23 mouse cellular contexts compared by ENCODE assay signal in the genomic region with DNA sequence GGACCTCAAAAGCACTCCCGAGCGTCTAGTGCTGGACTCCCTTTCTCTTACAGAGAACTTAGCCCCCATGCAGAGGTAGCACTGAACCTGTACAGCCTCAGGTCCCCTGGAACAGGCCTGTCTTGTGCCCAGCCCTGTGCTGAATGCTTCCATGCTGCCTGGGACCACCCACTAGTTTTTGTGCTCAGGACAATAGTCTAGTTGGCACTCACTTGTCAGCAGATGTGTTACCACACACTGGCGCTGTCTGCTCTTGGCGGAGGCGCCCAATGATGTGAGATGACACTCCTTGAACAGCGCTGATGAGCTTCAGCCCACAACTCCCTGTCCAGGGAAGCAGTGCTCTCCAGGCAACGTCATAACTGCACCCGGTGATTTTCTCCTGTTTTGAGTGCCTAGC.
DNase-seq lines count a peak whose midpoint lies in the region; ATAC-seq and TF ChIP-seq lines count a peak whose summit lies in the region.
"Had no signal": no experiment of that assay in that cellular context is flagged by ENCODE, and none has a peak within 500 bp of the region (broad histone marks: within the 10 kb centered on the region; RNA-seq: fewer than 3 reads in every experiment).

No protein-coding gene starts in this region.

- no peak overlapping the region for H3K9ac ChIP-seq in heart, embryonic 13.5 days
- H3K9ac ChIP-seq in heart, embryonic 11.5 days (ENCODE audit: low read depth, low read length): no peak overlapping the region
- H3K9ac ChIP-seq in neural tube, embryonic 13.5 days: no peak overlapping the region
- H3K9ac ChIP-seq: embryonic facial prominence, embryonic 15.5 days; intestine, embryonic 15.5 days; limb, embryonic 12.5 days; liver, embryonic 12.5 days; lung, embryonic 15.5 days; stomach, embryonic 15.5 days had no signal

- peaks cover 36% of the 10 kb centered on the region for H3K36me3 ChIP-seq in heart, embryonic 13.5 days
- 0 out of 2 replicates have a peak, but pooled peaks cover 4% of the 10 kb centered on the region for H3K36me3 ChIP-seq in heart, embryonic 11.5 days (ENCODE audit: control insufficient read depth, insufficient read depth, low read length)
- peaks cover 31% of the 10 kb centered on the region for H3K36me3 ChIP-seq in neural tube, embryonic 13.5 days

- no peaks in the 10 kb centered on the region for H3K27me3 ChIP-seq in heart, embryonic 13.5 days (replicated peaks)
- no peaks in the 10 kb centered on the region for H3K27me3 ChIP-seq in heart, embryonic 11.5 days (ENCODE audit: control insufficient read depth, insufficient read depth, low read length)
- H3K27me3 ChIP-seq in neural tube, embryonic 13.5 days: no peaks in the 10 kb centered on the region
- H3K27me3 ChIP-seq: CH12.LX; embryonic facial prominence, embryonic 15.5 days; intestine, embryonic 15.5 days; limb, embryonic 12.5 days; liver, embryonic 12.5 days; lung, embryonic 15.5 days; megakaryocyte, embryonic 14.5 days; stomach, embryonic 15.5 days had no signal

- WGBS in heart, embryonic 13.5 days: 60% methylated on average over 8 of the region's 8 CpGs
- 72% methylated on average over 8 of the region's 8 CpGs for WGBS in heart, embryonic 11.5 days (ENCODE audit: insufficient replicate concordance)
- WGBS in neural tube, embryonic 13.5 days: 76% methylated on average over 8 of the region's 8 CpGs

- H3K4me3 ChIP-seq in heart, embryonic 13.5 days: no peak overlapping the region
- no peak overlapping the region for H3K4me3 ChIP-seq in heart, embryonic 11.5 days (ENCODE audit: low read depth, low read length)
- H3K4me3 ChIP-seq in layer of hippocampus, adult 2 months: no peak overlapping the region
- H3K4me3 ChIP-seq in neural tube, embryonic 13.5 days: no peak overlapping the region
- H3K4me3 ChIP-seq: embryonic facial prominence, embryonic 15.5 days; intestine, embryonic 15.5 days; limb, embryonic 12.5 days; liver, embryonic 12.5 days; lung, embryonic 15.5 days; megakaryocyte, embryonic 14.5 days; stomach, embryonic 15.5 days had no signal

- 0 out of 2 replicates have a peak, but pooled peaks have one; percentile 6 for TF ChIP-seq CTCF in layer of hippocampus, adult 2 months (conservative IDR thresholded peaks at IDR 0.05)

- H3K9me3 ChIP-seq in heart, embryonic 13.5 days: no peaks in the 10 kb centered on the region
- H3K9me3 ChIP-seq in heart, embryonic 11.5 days (replicated peaks; ENCODE audit: control insufficient read depth, low read length): no peaks in the 10 kb centered on the region
- H3K9me3 ChIP-seq in neural tube, embryonic 13.5 days: no peaks in the 10 kb centered on the region
- H3K9me3 ChIP-seq: embryonic facial prominence, embryonic 15.5 days; intestine, embryonic 15.5 days; limb, embryonic 12.5 days; liver, embryonic 12.5 days; lung, embryonic 15.5 days; megakaryocyte, embryonic 14.5 days; stomach, embryonic 15.5 days had no signal

- no peak overlapping the region; the same call in 1 of the 2 replicates for H3K4me2 ChIP-seq in heart, embryonic 13.5 days
- no peak overlapping the region for H3K4me2 ChIP-seq in heart, embryonic 11.5 days
- H3K4me2 ChIP-seq in neural tube, embryonic 13.5 days: no peak overlapping the region
- H3K4me2 ChIP-seq: embryonic facial prominence, embryonic 15.5 days; intestine, embryonic 15.5 days; limb, embryonic 12.5 days; liver, embryonic 12.5 days; lung, embryonic 15.5 days; stomach, embryonic 15.5 days had no signal

- ATAC-seq in heart, embryonic 13.5 days (ENCODE audit: extremely low read depth, insufficient number of reproducible peaks, low FRiP score, low TSS enrichment): no peak
- no peak for ATAC-seq in heart, embryonic 11.5 days (replicated peaks; ENCODE audit: insufficient number of reproducible peaks, low FRiP score, low TSS enrichment)
- peak; percentile 56; the same call in 1 of the 2 replicates for ATAC-seq in neural tube, embryonic 13.5 days (ENCODE audit: low read depth)
- ATAC-seq: forebrain, embryonic 16.5 days; intestine, embryonic 15.5 days; liver, embryonic 12.5 days had no signal

- peaks cover 36% of the 10 kb centered on the region for H3K4me1 ChIP-seq in heart, embryonic 13.5 days
- H3K4me1 ChIP-seq in heart, embryonic 11.5 days (ENCODE audit: control insufficient read depth, insufficient read depth, low read length): peaks cover 27% of the 10 kb centered on the region
- H3K4me1 ChIP-seq in neural tube, embryonic 13.5 days (replicated peaks): peaks cover 13% of the 10 kb centered on the region
- H3K4me1 ChIP-seq: embryonic facial prominence, embryonic 15.5 days; liver, embryonic 12.5 days; megakaryocyte, embryonic 14.5 days had no signal

- H3K27ac ChIP-seq in heart, embryonic 13.5 days (replicated peaks): peak overlapping the region; percentile 20; the same call in 1 of the 2 replicates
- no peak overlapping the region for H3K27ac ChIP-seq in heart, embryonic 11.5 days (ENCODE audit: low read depth, low read length)
- H3K27ac ChIP-seq in layer of hippocampus, adult 2 months: no peak overlapping the region
- no peak overlapping the region for H3K27ac ChIP-seq in neural tube, embryonic 13.5 days (replicated peaks)
- H3K27ac ChIP-seq: embryonic facial prominence, embryonic 15.5 days; intestine, embryonic 15.5 days; limb, embryonic 12.5 days; liver, embryonic 12.5 days; lung, embryonic 15.5 days; stomach, embryonic 15.5 days had no signal

- DNase-seq in layer of hippocampus, adult 2 months (ENCODE audit: low spot score in 2 of 2): peak; percentile 19 to 20
- DNase-seq in layer of hippocampus, adult 9-10 months (ENCODE audit: low spot score): no peak
- no peak for DNase-seq in neural tube, embryonic 10.5 days (ENCODE audit: extremely low spot score, low spot score)
- DNase-seq in layer of hippocampus, postnatal 10 days (ENCODE audit: low spot score in 2 of 2): peak; percentile 23 to 25
- DNase-seq: adrenal gland, postnatal 14 days; cerebellum, adult 18-20 months; cerebellum, postnatal 36 days; gastrocnemius, postnatal 36 days; kidney, postnatal 36 days; right cerebral cortex, postnatal 25 days; thymus, adult 2 months had no signal

Comparison
In these comparisons a context has a peak if more than half of its experiments do, and no peak if none do; other contexts are left out.
1. DNase-seq: peak in layer of hippocampus, adult 2 months (2 of 2) and layer of hippocampus, postnatal 10 days (2 of 2); none in layer of hippocampus, adult 9-10 months (single experiment) and neural tube, embryonic 10.5 days (single experiment).